Comparison of ENCODE assay signal across 8 mouse cellular contexts in the genomic region with DNA sequence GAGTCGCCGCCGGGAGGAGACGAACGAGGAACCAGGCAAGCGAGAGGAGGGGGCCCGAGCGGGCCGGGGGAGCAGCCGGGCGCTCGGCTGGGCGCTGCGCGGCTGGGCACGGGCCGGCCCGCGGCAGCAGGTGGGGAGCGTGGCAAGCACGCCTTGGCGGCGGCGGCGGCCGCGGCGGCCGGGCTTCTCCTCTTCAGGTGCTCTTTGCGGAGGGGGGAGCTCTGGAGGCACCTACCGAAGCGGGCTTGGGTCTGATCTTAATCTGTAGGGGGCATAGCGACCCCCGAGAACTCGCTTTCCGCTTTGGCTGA. TPM values are rescaled to one million over a fixed set of nuclear protein-coding genes. Genes with fewer than 3 reads are reported as not detected.
DNase-seq lines count a peak whose midpoint lies in the region; ATAC-seq and TF ChIP-seq lines count a peak whose summit lies in the region.

No protein-coding gene starts in this region.

- peak overlapping the region; percentile 78 for H3K9ac ChIP-seq in hindbrain, embryonic 15.5 days
- H3K9ac ChIP-seq in midbrain, embryonic 13.5 days (replicated peaks), result peak overlapping the region; percentile 83

- H3K4me2 ChIP-seq in hindbrain, embryonic 15.5 days, result peak overlapping the region; percentile 74
- peak overlapping the region; percentile 82 for H3K4me2 ChIP-seq in midbrain, embryonic 13.5 days (replicated peaks)

- H3K9me3 ChIP-seq in hindbrain, embryonic 15.5 days, result no peaks in the 10 kb centered on the region
- H3K9me3 ChIP-seq in midbrain, embryonic 13.5 days, result no peaks in the 10 kb centered on the region

- H3K27me3 ChIP-seq in kidney, adult 2 months (replicated peaks; ENCODE audit: control insufficient read depth, insufficient read depth, low read length), result no peaks in the 10 kb centered on the region
- 0 out of 2 replicates have a peak, but pooled peaks cover 9% of the 10 kb centered on the region for H3K27me3 ChIP-seq in hindbrain, embryonic 15.5 days
- H3K27me3 ChIP-seq in midbrain, embryonic 13.5 days, result peaks cover 19% of the 10 kb centered on the region

- TF ChIP-seq POLR2A in kidney, adult 2 months (IDR thresholded peaks at IDR 0.05; ENCODE audit: low read depth, low read length), result no peak

- under 1% methylated on average over 35 of the region's 36 CpGs for WGBS in kidney, adult 2 months
- under 1% methylated on average over 24 of the region's 36 CpGs for WGBS in hindbrain, embryonic 15.5 days
- under 1% methylated on average over 36 of the region's 36 CpGs for WGBS in midbrain, embryonic 13.5 days

- no peaks in the 10 kb centered on the region; the same call in 1 of the 2 replicates for H3K36me3 ChIP-seq in kidney, adult 2 months (ENCODE audit: control insufficient read depth, insufficient read depth, low read length)
- H3K36me3 ChIP-seq in hindbrain, embryonic 15.5 days, result no peaks in the 10 kb centered on the region
- H3K36me3 ChIP-seq in midbrain, embryonic 13.5 days, result no peaks in the 10 kb centered on the region

- TF ChIP-seq CTCF in kidney, adult 2 months (conservative IDR thresholded peaks at IDR 0.05; ENCODE audit: insufficient read depth, insufficient read length, low read depth, low read length), result no peak

- DNase-seq in kidney, adult 2 months, result no peak
- no peak for DNase-seq in kidney, postnatal 25 days
- no peak for DNase-seq in left cerebral cortex, adult 11 months (ENCODE audit: low spot score)
- DNase-seq in kidney, postnatal 4 days, result no peak
- no peak for DNase-seq in gastrocnemius, adult 8-10 months (ENCODE audit: low spot score in 2 of 2)

- peak overlapping the region; percentile 71 for H3K4me3 ChIP-seq in kidney, adult 2 months (ENCODE audit: insufficient read depth, low read depth, low read length)
- H3K4me3 ChIP-seq in hindbrain, embryonic 15.5 days, result peak overlapping the region; percentile 99
- peak overlapping the region; percentile 93 for H3K4me3 ChIP-seq in midbrain, embryonic 13.5 days (replicated peaks)

- ATAC-seq in activated CD4-positive, CD25-positive, alpha-beta regulatory T cell, adult 4 months, result peak; percentile 4
- no peak for ATAC-seq in hindbrain, embryonic 15.5 days (ENCODE audit: low FRiP score, low read depth)
- no peak; the same call in none of the 2 replicates for ATAC-seq in midbrain, embryonic 13.5 days

- peak overlapping the region; percentile 75 for H3K27ac ChIP-seq in kidney, adult 2 months (ENCODE audit: insufficient read depth, low read depth, low read length)
- H3K27ac ChIP-seq in hindbrain, embryonic 15.5 days (replicated peaks), result peak overlapping the region; percentile 83
- peak overlapping the region; percentile 88 for H3K27ac ChIP-seq in midbrain, embryonic 13.5 days

- no peaks in the 10 kb centered on the region; the same call in 1 of the 2 replicates for H3K4me1 ChIP-seq in kidney, adult 2 months (ENCODE audit: control insufficient read depth, insufficient read depth, low read length)
- peaks cover 20% of the 10 kb centered on the region for H3K4me1 ChIP-seq in hindbrain, embryonic 15.5 days (replicated peaks)
- peaks cover 21% of the 10 kb centered on the region for H3K4me1 ChIP-seq in midbrain, embryonic 13.5 days (replicated peaks)

RNA-seq across cellular contexts. Expression of a gene that starts 1.0 kb away (rescaled TPM):
- polyA plus RNA-seq in kidney, adult 2 months (2012; rRNA removed), result 20.4 and 24.6 TPM in 2 replicates
- polyA plus RNA-seq in activated CD4-positive, CD25-positive, alpha-beta regulatory T cell, adult 4 months (2017; shearing (Covaris generic)), result 10 to 100 TPM; 20.6 to 29.1 TPM
- polyA plus RNA-seq in hindbrain, embryonic 15.5 days (2015; fragmentation: Nextera tagmentation; extraction: Ambion mirVana), result 14.4 and 15.1 TPM in 2 replicates
- polyA plus RNA-seq in midbrain, embryonic 13.5 days (2015; fragmentation: Nextera tagmentation; extraction: Ambion mirVana), result 10.6 and 13.9 TPM in 2 replicates
- total RNA-seq in gastrocnemius, adult 8-10 months (2022), result 10 to 100 TPM; 60.2 to 66.9 (median 64.5) TPM
